Mouse (Mus musculus) heart, adult 2 months (tissue): ENCODE measurements around the gene Ccdc62. TPM values are rescaled to one million over a fixed set of nuclear protein-coding genes. Genes with fewer than 3 reads are reported as not detected.

Experiments used
- DNase-seq, 2 experiments: peaks; one replicate each; pipeline ENCODE4 v3.0.0; 2021
- H3K27ac ChIP-seq: fragments of 200-600 bp; 2 replicates; pipeline ENCODE4 v1.8.1; 2022
- H3K27me3 ChIP-seq: fragments of 200-500 bp; 2 replicates; pipeline ENCODE4 v1.6.1; 2012; ENCODE audit warnings: mild to moderate bottlenecking, low read length, inconsistent platforms, mixed read lengths; ENCODE audit not compliant: control insufficient read depth, insufficient read depth
- H3K36me3 ChIP-seq: fragments of 200-500 bp; 2 replicates; pipeline ENCODE4 v1.6.1; 2012; ENCODE audit warnings: low read length, inconsistent platforms; ENCODE audit not compliant: control insufficient read depth, insufficient read depth
- H3K4me1 ChIP-seq: fragments of 200-500 bp; 2 replicates; pipeline ENCODE4 v1.6.1; 2011; ENCODE audit warnings: low read length; ENCODE audit not compliant: control insufficient read depth, insufficient read depth
- H3K4me3 ChIP-seq: fragments of 200-600 bp; 2 replicates; pipeline ENCODE4 v1.8.1; 2022
- H3K79me2 ChIP-seq: fragments of 200-500 bp; replicated peaks from 2 replicates; pipeline ENCODE4 v1.6.1; 2012; ENCODE audit warnings: mild to moderate bottlenecking, inconsistent platforms, low read length, moderate library complexity, mixed read lengths; ENCODE audit not compliant: control insufficient read depth, insufficient read depth
- H3K9ac ChIP-seq: fragments of 200-500 bp; 2 replicates; pipeline ENCODE4 v1.6.1; 2012; ENCODE audit warnings: low read depth, mild to moderate bottlenecking, control low read depth, inconsistent platforms, low read length, mixed read lengths
- CTCF ChIP-seq: fragments of 200-600 bp; IDR thresholded peaks from 2 replicates; pipeline ENCODE4 v1.8.1; 2022; ENCODE audit warnings: antibody characterized with exemption, mild to moderate bottlenecking, moderate library complexity
- EP300 ChIP-seq: fragments of 200-500 bp; IDR thresholded peaks from 2 replicates; pipeline ENCODE4 v1.6.1; 2011; ENCODE audit warnings: low read depth, low read length, control low read depth; ENCODE audit not compliant: insufficient read depth
- POLR2A ChIP-seq: fragments of 200-500 bp; IDR thresholded peaks from 2 replicates; pipeline ENCODE4 v1.6.1; 2011; ENCODE audit warnings: mild to moderate bottlenecking, low read depth, low read length, control low read depth; ENCODE audit not compliant: insufficient read depth
- WGBS: fragments of 180-500 bp; shearing (Covaris S2); methylation state at CpG from one replicate; pipeline ENCODE4 v1.1.7; 2018; 5-methylcytosine and 5-hydroxymethylcytosine counted together
- intact Hi-C: fragments of 180-260 bp; cut with DNase I; formaldehyde crosslinking; loops from one replicate; pipeline ENCODE4 v1.15.1; 2025
- polyA plus RNA-seq: library from polyadenylated mRNA; depleted of rRNA; stranded (reverse); fragments of >200 nt; gene quantifications from 2 replicates; pipeline ENCODE4 v1.2.3, GENCODE M21; 2012
- total RNA-seq, 2 experiments: library from RNA; stranded (reverse); gene quantifications; 2 replicates each; pipeline ENCODE4 v1.2.3; 2021

Ccdc62 gene
- total and polyA plus RNA-seq, 3 experiments, result 1.9 to 2.5 (median 2.0) TPM

GRCm38 (mm10) chr5:123891669-123892068 is 38.8 kb upstream of the Ccdc62 start:
- 34% methylated on average over 6 of the region's 6 CpGs for WGBS
- Histone ChIP-seq H3K9ac (no peak overlapping the region), H3K27me3 (no peaks in the 10 kb centered on the region), H3K4me1 (no peaks in the 10 kb centered on the region), H3K27ac (no peak overlapping the region), H3K36me3 (no peaks in the 10 kb centered on the region), H3K4me3 (no peak overlapping the region), H3K79me2 (no peaks in the 10 kb centered on the region)
- intact Hi-C loops, result no loop called here
- TF ChIP-seq POLR2A, result no peak
- TF ChIP-seq CTCF, result no peak
- TF ChIP-seq EP300, result no peak
- no peak for DNase-seq

GRCm38 (mm10) chr5:123893520-123893919 is 37.0 kb upstream of the Ccdc62 start:
- no peaks in the 10 kb centered on the region for H3K4me1 ChIP-seq

GRCm38 (mm10) chr5:123896395-123896794 is 34.1 kb upstream of the Ccdc62 start:
- Histone ChIP-seq H3K79me2 (no peaks in the 10 kb centered on the region), H3K9ac (no peak overlapping the region), H3K27ac (no peak overlapping the region), H3K36me3 (no peaks in the 10 kb centered on the region), H3K4me3 (no peak overlapping the region), H3K4me1 (no peaks in the 10 kb centered on the region), H3K27me3 (no peaks in the 10 kb centered on the region)
- WGBS, result 78% methylated on average over 11 of the region's 11 CpGs
- DNase-seq, result no peak
- intact Hi-C loops, result no loop called here
- TF ChIP-seq POLR2A (no peak), CTCF (no peak), EP300 (no peak)

More at GRCm38 (mm10) chr5:123893520-123893919, 37.0 kb upstream of the Ccdc62 start:
- Histone ChIP-seq H3K79me2 (no peaks in the 10 kb centered on the region), H3K27ac (no peak overlapping the region), H3K36me3 (no peaks in the 10 kb centered on the region), H3K27me3 (no peaks in the 10 kb centered on the region), H3K4me3 (no peak overlapping the region), H3K9ac (no peak overlapping the region)
- DNase-seq, result no peak
- 83% methylated on average over 5 of the region's 5 CpGs for WGBS
- intact Hi-C loops, result no loop called here
- TF ChIP-seq EP300 (no peak), CTCF (no peak), POLR2A (no peak)

GRCm38 (mm10) chr5:123897352-123897751 is 33.1 kb upstream of the Ccdc62 start:
- Histone ChIP-seq H3K9ac (no peak overlapping the region), H3K27ac (no peak overlapping the region), H3K4me3 (no peak overlapping the region), H3K4me1 (no peaks in the 10 kb centered on the region), H3K79me2 (no peaks in the 10 kb centered on the region), H3K27me3 (no peaks in the 10 kb centered on the region), H3K36me3 (no peaks in the 10 kb centered on the region)
- TF ChIP-seq POLR2A (no peak), CTCF (no peak), EP300 (no peak)
- WGBS, result 70% methylated on average over 13 of the region's 13 CpGs
- intact Hi-C loops, result no loop called here
- peak in 1 of 2 experiments; percentile 17 for DNase-seq

GRCm38 (mm10) chr5:123904059-123904672 is 26.3 kb upstream of the Ccdc62 start:
- peaks cover 3% of the 10 kb centered on the region for H3K79me2 ChIP-seq
- H3K27me3 ChIP-seq, result no peaks in the 10 kb centered on the region
- intact Hi-C loops, result no loop called here
- H3K4me3 ChIP-seq, result no peak overlapping the region
- peaks cover 4% of the 10 kb centered on the region for H3K4me1 ChIP-seq
- WGBS, result 62% methylated on average over 11 of the region's 11 CpGs
- H3K27ac ChIP-seq, result no peak overlapping the region
- no peaks in the 10 kb centered on the region for H3K36me3 ChIP-seq
- DNase-seq, result no peak
- no peak for TF ChIP-seq POLR2A
- no peak for TF ChIP-seq EP300
- no peak for TF ChIP-seq CTCF
- H3K9ac ChIP-seq, result no peak overlapping the region

GRCm38 (mm10) chr5:123906146-123906975 is 24.1 kb upstream of the Ccdc62 start:
- Histone ChIP-seq H3K4me1 (peaks cover 4% of the 10 kb centered on the region), H3K27me3 (no peaks in the 10 kb centered on the region), H3K79me2 (peaks cover 6% of the 10 kb centered on the region), H3K27ac (no peak overlapping the region), H3K36me3 (no peaks in the 10 kb centered on the region), H3K9ac (no peak overlapping the region), H3K4me3 (no peak overlapping the region)
- 68% methylated on average over 17 of the region's 17 CpGs for WGBS
- intact Hi-C loops, result loop anchor here (2.0 to 5.0 kb wide), 5 partner anchors 76 to 280 kb away; partner anchors contain the start of genes Kntc1, Rsrc2 and Zcchc8
- TF ChIP-seq POLR2A (no peak), EP300 (no peak), CTCF (no peak)
- DNase-seq, result no peak
